Mouse (Mus musculus) limb, embryonic 15.5 days (tissue): ENCODE results near the gene Shq1. TPM values are rescaled to one million over a fixed set of nuclear protein-coding genes. Genes with fewer than 3 reads are reported as not detected.
A peak's percentile ranks its signal among the peaks of the same experiment; 100 is the strongest.

Source experiments
- ATAC-seq: fragments of 200-750 bp; cut with Nextera tagmentation; 2 replicates; pipeline ENCODE4 v1.8.0; 2017; ENCODE audit warnings: low read depth, moderate TSS enrichment; ENCODE audit not compliant: insufficient number of reproducible peaks, low FRiP score, low TSS enrichment
- H3K27ac ChIP-seq: fragments of 300-500 bp; sonication (generic); 2 replicates; pipeline ENCODE4 v1.5.1; 2015; ENCODE audit warnings: moderate library complexity, mild to moderate bottlenecking, inconsistent platforms
- H3K27me3 ChIP-seq: fragments of 300-500 bp; sonication (generic); 2 replicates; pipeline ENCODE4 v1.6.1; 2015; ENCODE audit warnings: inconsistent platforms
- H3K36me3 ChIP-seq: fragments of 300-500 bp; sonication (generic); 2 replicates; pipeline ENCODE4 v1.6.1; 2015; ENCODE audit warnings: inconsistent platforms
- H3K4me1 ChIP-seq: fragments of 300-500 bp; sonication (generic); 2 replicates; pipeline ENCODE4 v1.6.1; 2015; ENCODE audit warnings: inconsistent platforms
- H3K4me2 ChIP-seq: fragments of 300-500 bp; sonication (generic); 2 replicates; pipeline ENCODE4 v1.6.1; 2015; ENCODE audit warnings: mild to moderate bottlenecking, inconsistent platforms
- H3K4me3 ChIP-seq: fragments of 300-500 bp; sonication (generic); 2 replicates; pipeline ENCODE4 v1.5.1; 2015; ENCODE audit warnings: mild to moderate bottlenecking, inconsistent platforms
- H3K9ac ChIP-seq: fragments of 300-500 bp; sonication (generic); 2 replicates; pipeline ENCODE4 v1.6.1; 2015; ENCODE audit warnings: inconsistent platforms
- H3K9me3 ChIP-seq: fragments of 300-500 bp; sonication (generic); 2 replicates; pipeline ENCODE4 v1.6.1; 2016; ENCODE audit warnings: inconsistent platforms
- WGBS: fragments of 180-500 bp; shearing (Covaris S2); methylation state at CpG from one replicate; pipeline ENCODE4 v1.1.7; 2015; 5-methylcytosine and 5-hydroxymethylcytosine counted together
- polyA plus RNA-seq: library from polyadenylated mRNA; unstranded; fragments of >200 nt; fragmentation: Nextera tagmentation; extraction: Ambion mirVana; gene quantifications from 2 replicates; pipeline ENCODE4 v1.2.1, GENCODE M21; 2015

Gene Shq1
- polyA plus RNA-seq, 1 experiment from 2014 or later: 14.3 TPM

GRCm38 (mm10) chr6:100667644-100668043 is 3.3 kb downstream of the Shq1 start:
- Histone ChIP-seq H3K36me3 (peaks cover 14% of the 10 kb centered on the region), H3K27ac (no peak overlapping the region), H3K27me3 (peaks cover 5% of the 10 kb centered on the region; the same call in 1 of the 2 replicates), H3K9ac (no peak overlapping the region), H3K9me3 (no peaks in the 10 kb centered on the region), H3K4me1 (peaks cover 11% of the 10 kb centered on the region), H3K4me2 (no peak overlapping the region), H3K4me3 (no peak overlapping the region)
- 81% methylated on average over 8 of the region's 8 CpGs for WGBS
- no peak for ATAC-seq

- ATAC-seq: no peak
- no peak overlapping the region for H3K9ac ChIP-seq
- H3K27me3 ChIP-seq: no peaks in the 10 kb centered on the region
- H3K4me1 ChIP-seq: no peaks in the 10 kb centered on the region
- H3K4me2 ChIP-seq: no peak overlapping the region
- H3K4me3 ChIP-seq: no peak overlapping the region
- H3K9me3 ChIP-seq: no peaks in the 10 kb centered on the region
- WGBS: 62% methylated on average over 6 of the region's 6 CpGs
- no peak overlapping the region for H3K27ac ChIP-seq
- peaks cover 20% of the 10 kb centered on the region for H3K36me3 ChIP-seq
Observed at GRCm38 (mm10) chr6:100662224-100662623, 8.7 kb downstream of the Shq1 start.

GRCm38 (mm10) chr6:100660395-100660794 is 10.6 kb downstream of the Shq1 start:
- Histone ChIP-seq H3K4me3 (no peak overlapping the region), H3K9ac (no peak overlapping the region), H3K27ac (no peak overlapping the region), H3K36me3 (peaks cover 20% of the 10 kb centered on the region), H3K27me3 (no peaks in the 10 kb centered on the region), H3K4me1 (no peaks in the 10 kb centered on the region), H3K4me2 (no peak overlapping the region), H3K9me3 (no peaks in the 10 kb centered on the region)
- no peak for ATAC-seq
- WGBS: 73% methylated on average over 5 of the region's 5 CpGs

GRCm38 (mm10) chr6:100652535-100652934 is 18.4 kb downstream of the Shq1 start:
- no peaks in the 10 kb centered on the region for H3K27me3 ChIP-seq
- peaks cover 4% of the 10 kb centered on the region; the same call in 1 of the 2 replicates for H3K36me3 ChIP-seq
- no peak overlapping the region for H3K27ac ChIP-seq
- no peaks in the 10 kb centered on the region for H3K9me3 ChIP-seq
- 79% methylated on average over 3 of the region's 3 CpGs for WGBS
- H3K4me3 ChIP-seq: no peak overlapping the region
- no peak overlapping the region for H3K9ac ChIP-seq
- H3K4me2 ChIP-seq: no peak overlapping the region
- no peak for ATAC-seq
- H3K4me1 ChIP-seq: no peaks in the 10 kb centered on the region

- no peaks in the 10 kb centered on the region for H3K36me3 ChIP-seq
- no peak overlapping the region for H3K4me3 ChIP-seq
- no peaks in the 10 kb centered on the region for H3K9me3 ChIP-seq
- WGBS: 77% methylated on average over 5 of the region's 5 CpGs
- H3K9ac ChIP-seq: no peak overlapping the region
- ATAC-seq: no peak
- no peaks in the 10 kb centered on the region for H3K27me3 ChIP-seq
- H3K4me2 ChIP-seq: no peak overlapping the region
- H3K4me1 ChIP-seq: peaks cover 13% of the 10 kb centered on the region
- no peak overlapping the region for H3K27ac ChIP-seq
Observed at GRCm38 (mm10) chr6:100647196-100647595, 23.8 kb downstream of the Shq1 start.

- H3K4me2 ChIP-seq: peak overlapping the region; percentile 40
- peaks cover 13% of the 10 kb centered on the region for H3K4me1 ChIP-seq
- no peak overlapping the region for H3K9ac ChIP-seq
- no peaks in the 10 kb centered on the region for H3K9me3 ChIP-seq
- H3K4me3 ChIP-seq: no peak overlapping the region
- ATAC-seq: peak; percentile 79
- no peaks in the 10 kb centered on the region for H3K27me3 ChIP-seq
- H3K27ac ChIP-seq: peak overlapping the region; percentile 5; the same call in 1 of the 2 replicates
- WGBS: 31% methylated on average over 11 of the region's 11 CpGs
- no peaks in the 10 kb centered on the region for H3K36me3 ChIP-seq
Observed at GRCm38 (mm10) chr6:100645469-100646201, 25.3 kb downstream of the Shq1 start.

- WGBS: 64% methylated on average over 15 of the region's 15 CpGs
- Histone ChIP-seq H3K27ac (no peak overlapping the region), H3K36me3 (no peaks in the 10 kb centered on the region), H3K4me3 (no peak overlapping the region), H3K4me2 (no peak overlapping the region), H3K9me3 (no peaks in the 10 kb centered on the region), H3K4me1 (peaks cover 13% of the 10 kb centered on the region), H3K9ac (no peak overlapping the region), H3K27me3 (no peaks in the 10 kb centered on the region)
- no peak for ATAC-seq
Observed at GRCm38 (mm10) chr6:100644631-100645030, 26.3 kb downstream of the Shq1 start.

GRCm38 (mm10) chr6:100642786-100643185 is 28.2 kb downstream of the Shq1 start:
- Histone ChIP-seq H3K9me3 (no peaks in the 10 kb centered on the region), H3K4me1 (peaks cover 13% of the 10 kb centered on the region), H3K4me3 (no peak overlapping the region), H3K27me3 (no peaks in the 10 kb centered on the region), H3K9ac (no peak overlapping the region), H3K27ac (no peak overlapping the region), H3K36me3 (no peaks in the 10 kb centered on the region), H3K4me2 (no peak overlapping the region)
- ATAC-seq: no peak
- WGBS: 74% methylated on average over 2 of the region's 2 CpGs

- H3K4me2 ChIP-seq: no peak overlapping the region
- H3K27ac ChIP-seq: no peak overlapping the region
- H3K4me3 ChIP-seq: no peak overlapping the region
- H3K36me3 ChIP-seq: no peaks in the 10 kb centered on the region
- H3K9me3 ChIP-seq: no peaks in the 10 kb centered on the region
- ATAC-seq: no peak
- 97% methylated on average over 1 of the region's 1 CpGs for WGBS
- H3K4me1 ChIP-seq: peaks cover 10% of the 10 kb centered on the region
- H3K27me3 ChIP-seq: no peaks in the 10 kb centered on the region
- no peak overlapping the region for H3K9ac ChIP-seq
Observed at GRCm38 (mm10) chr6:100640591-100640990, 30.4 kb downstream of the Shq1 start.

- Histone ChIP-seq H3K36me3 (peaks cover 4% of the 10 kb centered on the region; the same call in 1 of the 2 replicates), H3K9me3 (no peaks in the 10 kb centered on the region), H3K27me3 (no peaks in the 10 kb centered on the region), H3K4me1 (no peaks in the 10 kb centered on the region), H3K9ac (no peak overlapping the region), H3K27ac (no peak overlapping the region), H3K4me2 (no peak overlapping the region), H3K4me3 (no peak overlapping the region)
- WGBS: 80% methylated on average over 6 of the region's 6 CpGs
- ATAC-seq: no peak
Observed at GRCm38 (mm10) chr6:100629086-100629485, 41.9 kb downstream of the Shq1 start.

- ATAC-seq: no peak
- H3K4me3 ChIP-seq: no peak overlapping the region
- H3K4me2 ChIP-seq: no peak overlapping the region
- H3K27ac ChIP-seq: no peak overlapping the region
- H3K27me3 ChIP-seq: no peaks in the 10 kb centered on the region
- H3K9me3 ChIP-seq: no peaks in the 10 kb centered on the region
- H3K9ac ChIP-seq: no peak overlapping the region
- no peaks in the 10 kb centered on the region for H3K4me1 ChIP-seq
- H3K36me3 ChIP-seq: peaks cover 4% of the 10 kb centered on the region; the same call in 1 of the 2 replicates
- WGBS: 87% methylated on average over 3 of the region's 3 CpGs
Observed at GRCm38 (mm10) chr6:100628223-100628622, 42.7 kb downstream of the Shq1 start.

- no peak for ATAC-seq
- Histone ChIP-seq H3K27ac (no peak overlapping the region), H3K9ac (no peak overlapping the region), H3K9me3 (no peaks in the 10 kb centered on the region), H3K27me3 (no peaks in the 10 kb centered on the region), H3K4me2 (no peak overlapping the region), H3K4me3 (no peak overlapping the region), H3K36me3 (peaks cover 4% of the 10 kb centered on the region; the same call in 1 of the 2 replicates), H3K4me1 (0 out of 2 replicates have a peak, but pooled peaks cover 4% of the 10 kb centered on the region)
- WGBS: 90% methylated on average over 2 of the region's 2 CpGs
Observed at GRCm38 (mm10) chr6:100623922-100624321, 47.0 kb downstream of the Shq1 start.
